Mouse (Mus musculus) myocyte (in vitro differentiated cells): ENCODE results near the gene Fbxl14. TPM values are rescaled to one million over a fixed set of nuclear protein-coding genes. Genes with fewer than 3 reads are reported as not detected.

Experiments
- H3K27me3 ChIP-seq: one replicate; pipeline ENCODE4 v1.6.1; 2011; ENCODE audit not compliant: control insufficient read depth, insufficient read depth, insufficient read length
- H3K36me3 ChIP-seq: one replicate; pipeline ENCODE4 v1.6.1; 2011; ENCODE audit not compliant: control insufficient read depth, insufficient read depth
- H3K4me2 ChIP-seq: one replicate; pipeline ENCODE4 v1.6.1; 2011; ENCODE audit warnings: low read depth, control low read depth
- H3K4me3 ChIP-seq: one replicate; pipeline ENCODE4 v1.5.1; 2011; ENCODE audit warnings: mild to moderate bottlenecking, control low read depth, moderate library complexity
- H3K79me2 ChIP-seq: one replicate; pipeline ENCODE4 v1.6.1; 2011; ENCODE audit not compliant: control insufficient read depth, insufficient read depth
- H3ac ChIP-seq: one replicate; pipeline ENCODE4 v1.6.1; 2011; ENCODE audit not compliant: control insufficient read depth, insufficient read length
- CEBPB ChIP-seq: IDR thresholded peaks from 2 replicates; pipeline ENCODE4 v1.6.1; 2011; ENCODE audit warnings: mild to moderate bottlenecking, moderate library complexity; ENCODE audit not compliant: poor library complexity, insufficient read depth, severe bottlenecking
- E2F4 ChIP-seq: IDR thresholded peaks from one replicate; pipeline ENCODE4 v1.6.1; 2011; ENCODE audit warnings: mild to moderate bottlenecking, control low read depth, moderate library complexity; ENCODE audit not compliant: insufficient read depth
- MAX ChIP-seq: IDR thresholded peaks from one replicate; pipeline ENCODE4 v1.6.1; 2011; ENCODE audit warnings: low read depth, mild to moderate bottlenecking, control low read depth
- MYOD1 ChIP-seq, 3 experiments: IDR thresholded peaks; one replicate each; pipeline ENCODE4 v1.6.1; 2011; ENCODE audit warnings: control low read depth in 2 of 3, low read depth in 2 of 3, mild to moderate bottlenecking in 2 of 3, moderate library complexity in 1 of 3; ENCODE audit not compliant: insufficient read length in 2 of 3, control insufficient read depth in 1 of 3
- MYOG ChIP-seq, 3 experiments: IDR thresholded peaks; one replicate each; pipeline ENCODE4 v1.6.1; 2011; ENCODE audit warnings: control low read depth in 2 of 3, low read depth in 2 of 3, mild to moderate bottlenecking in 2 of 3; ENCODE audit not compliant: insufficient read length in 2 of 3, control insufficient read depth in 1 of 3, insufficient read depth in 1 of 3
- POLR2A ChIP-seq: IDR thresholded peaks from one replicate; pipeline ENCODE4 v1.6.1; 2011; ENCODE audit warnings: low read depth, mild to moderate bottlenecking, control low read depth, moderate library complexity; ENCODE audit not compliant: insufficient read length
- POLR2AphosphoS2 ChIP-seq: IDR thresholded peaks from one replicate; pipeline ENCODE4 v1.6.1; 2011; ENCODE audit warnings: low read depth, control low read depth; ENCODE audit not compliant: insufficient read length
- REST ChIP-seq: IDR thresholded peaks from one replicate; pipeline ENCODE4 v1.6.1; 2011; ENCODE audit warnings: mild to moderate bottlenecking, control low read depth, moderate library complexity; ENCODE audit not compliant: insufficient read depth, insufficient read length
- SRF ChIP-seq: IDR thresholded peaks from one replicate; pipeline ENCODE4 v1.6.1; 2011; ENCODE audit warnings: low read depth; ENCODE audit not compliant: control insufficient read depth, insufficient read length
- TCF12 ChIP-seq: IDR thresholded peaks from one replicate; pipeline ENCODE4 v1.6.1; 2011; ENCODE audit warnings: mild to moderate bottlenecking, control low read depth; ENCODE audit not compliant: poor library complexity, insufficient read depth, severe bottlenecking
- TCF3 ChIP-seq: IDR thresholded peaks from one replicate; pipeline ENCODE4 v1.6.1; 2011; ENCODE audit warnings: low read depth, control low read depth; ENCODE audit not compliant: insufficient read length
- USF1 ChIP-seq: IDR thresholded peaks from one replicate; pipeline ENCODE4 v1.6.1; 2011; ENCODE audit warnings: low read depth, mild to moderate bottlenecking, control low read depth, moderate library complexity
- polyA plus RNA-seq: library from polyadenylated mRNA; unstranded; fragments of >200 nt; fragmentation: generic; extraction: Trizol; gene quantifications from one replicate; pipeline ENCODE4 v1.2.1, GENCODE M21; 2012; ENCODE audit warnings: missing spikeins

Gene Fbxl14
- polyA plus RNA-seq, 1 experiment, result 13.1 TPM

DNA sequence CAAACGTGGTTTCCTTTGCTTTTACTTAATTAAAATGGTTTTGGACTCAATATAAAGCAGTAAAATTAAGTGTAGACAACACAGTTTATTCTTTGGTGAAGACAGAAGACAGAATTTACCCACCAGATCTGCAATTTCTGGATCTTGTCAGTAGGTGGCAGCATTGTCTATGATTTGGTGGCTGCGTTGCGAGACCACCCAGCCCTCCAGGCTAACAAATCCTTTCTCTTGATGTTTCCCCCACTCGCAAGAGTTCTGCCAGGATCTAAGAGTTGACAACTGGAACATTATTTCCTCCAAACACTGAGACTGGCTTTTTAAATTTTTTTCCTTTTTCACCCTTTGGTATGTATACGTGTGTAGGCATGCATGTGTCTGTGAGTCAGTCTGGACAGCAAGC is 10.3 kb downstream of the Fbxl14 start:
- Histone ChIP-seq H3K27me3 (no peaks in the 10 kb centered on the region), H3K4me2 (peak overlapping the region; percentile 43), H3ac (no peak overlapping the region), H3K79me2 (no peaks in the 10 kb centered on the region), H3K4me3 (no peak overlapping the region), H3K36me3 (no peaks in the 10 kb centered on the region)
- no peak for TF ChIP-seq MYOG (IDR thresholded peaks at IDR 0.05; ENCODE audit: control insufficient read depth in 1 of 3, insufficient read depth in 1 of 3, insufficient read length in 2 of 3, low read depth in 2 of 3)
- TF ChIP-seq CEBPB, result no peak
- no peak for TF ChIP-seq TCF12
- no peak for TF ChIP-seq POLR2A
- TF ChIP-seq E2F4, result no peak
- TF ChIP-seq REST, result no peak
- TF ChIP-seq SRF, result no peak
- TF ChIP-seq POLR2AphosphoS2, result no peak

DNA sequence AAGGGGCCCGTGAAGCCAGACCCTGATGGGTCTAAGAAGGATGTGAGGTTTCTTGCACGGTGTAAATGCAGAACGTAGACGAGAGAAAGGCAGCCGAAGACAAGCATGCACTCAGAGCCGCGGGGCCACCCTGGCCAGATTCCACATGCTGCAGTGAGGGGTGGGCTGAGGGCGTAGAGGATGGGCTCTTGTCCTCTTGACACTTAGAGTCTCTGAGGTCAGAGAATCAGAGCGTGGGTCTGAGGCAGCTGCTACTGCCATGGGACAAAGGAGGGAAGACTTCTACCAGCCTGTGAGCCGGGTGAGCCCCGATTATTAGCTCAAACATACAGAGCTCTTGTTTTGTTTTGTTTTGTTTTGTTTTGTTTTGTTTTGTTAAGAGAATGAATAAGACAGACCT is 11.1 kb downstream of the Fbxl14 start:
- Histone ChIP-seq H3K79me2 (no peaks in the 10 kb centered on the region), H3K4me3 (no peak overlapping the region), H3ac (no peak overlapping the region), H3K4me2 (no peak overlapping the region), H3K36me3 (no peaks in the 10 kb centered on the region), H3K27me3 (no peaks in the 10 kb centered on the region)
- no peak for TF ChIP-seq MYOD1 (IDR thresholded peaks at IDR 0.05; ENCODE audit: control insufficient read depth in 1 of 3, insufficient read length in 2 of 3, low read depth in 2 of 3)
- TF ChIP-seq USF1, result no peak
- no peak for TF ChIP-seq POLR2AphosphoS2
- TF ChIP-seq SRF, result no peak
- no peak for TF ChIP-seq TCF3
- TF ChIP-seq POLR2A, result no peak
- TF ChIP-seq E2F4, result no peak
- no peak for TF ChIP-seq TCF12
- no peak for TF ChIP-seq CEBPB
- TF ChIP-seq MAX, result no peak

DNA sequence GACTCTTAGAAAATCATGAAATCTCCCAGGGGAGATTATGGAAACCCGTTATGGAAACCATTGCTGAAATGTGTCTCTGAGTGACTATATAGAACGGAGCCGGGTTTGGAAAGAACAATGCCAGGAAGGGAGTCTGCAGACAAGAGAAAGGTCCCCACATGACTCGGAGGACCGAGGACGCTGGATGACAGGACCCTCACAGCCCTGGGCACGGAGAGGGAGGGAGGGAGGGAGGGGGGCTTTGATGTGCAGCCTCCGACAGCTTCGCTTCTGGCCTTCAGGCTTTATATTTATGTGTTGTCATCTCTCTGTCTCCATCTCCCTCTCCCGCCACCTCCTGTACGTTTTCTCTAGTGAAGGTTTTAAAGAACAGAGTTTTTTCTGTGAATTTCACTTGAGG is 11.5 kb downstream of the Fbxl14 start:
- Histone ChIP-seq H3K4me3 (no peak overlapping the region), H3K79me2 (no peaks in the 10 kb centered on the region), H3ac (no peak overlapping the region), H3K27me3 (no peaks in the 10 kb centered on the region), H3K4me2 (no peak overlapping the region), H3K36me3 (no peaks in the 10 kb centered on the region)
- TF ChIP-seq POLR2A (no peak), MYOG (IDR thresholded peaks at IDR 0.05; ENCODE audit: control insufficient read depth in 1 of 3, insufficient read depth in 1 of 3, insufficient read length in 2 of 3, low read depth in 2 of 3) (no peak), TCF3 (no peak), SRF (no peak), TCF12 (no peak)

DNA sequence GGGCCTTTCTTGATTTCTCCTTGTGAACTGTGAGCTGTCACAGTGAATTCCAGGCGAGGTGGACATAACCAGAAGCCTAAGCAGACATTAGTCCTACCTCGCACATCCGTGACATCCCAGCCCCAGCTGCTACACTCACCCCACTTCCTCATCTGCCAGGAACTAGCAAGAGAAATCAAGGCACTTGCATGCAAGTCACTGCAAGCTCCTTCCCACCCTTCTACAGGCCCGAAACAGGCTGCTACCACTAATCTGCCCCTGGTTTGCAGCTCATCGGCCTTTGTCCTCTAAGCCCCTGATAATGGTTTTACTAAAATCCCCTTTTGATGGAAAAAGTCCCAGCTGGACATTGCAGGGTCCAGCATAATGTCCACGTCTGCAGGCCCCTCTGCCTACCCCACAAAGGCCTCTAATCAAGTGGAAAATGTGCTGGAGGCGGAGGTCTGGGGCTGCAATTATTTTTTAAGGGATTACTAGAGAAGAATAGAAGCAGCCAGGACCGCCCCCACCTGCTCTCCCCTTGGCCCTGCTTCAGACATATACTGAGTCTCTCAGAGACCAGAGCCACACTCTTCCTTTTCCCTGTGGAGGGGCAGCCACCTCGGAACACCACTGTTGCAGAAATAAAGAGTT is 12.6 kb downstream of the Fbxl14 start:
- Histone ChIP-seq H3ac (no peak overlapping the region), H3K27me3 (no peaks in the 10 kb centered on the region), H3K79me2 (no peaks in the 10 kb centered on the region), H3K36me3 (no peaks in the 10 kb centered on the region), H3K4me3 (no peak overlapping the region), H3K4me2 (no peak overlapping the region)
- TF ChIP-seq MYOD1 (IDR thresholded peaks at IDR 0.05; ENCODE audit: control insufficient read depth in 1 of 3, insufficient read length in 2 of 3, low read depth in 2 of 3) (no peak), MYOG (IDR thresholded peaks at IDR 0.05; ENCODE audit: control insufficient read depth in 1 of 3, insufficient read depth in 1 of 3, insufficient read length in 2 of 3, low read depth in 2 of 3) (no peak), SRF (no peak), E2F4 (no peak), MAX (no peak), POLR2AphosphoS2 (no peak), REST (no peak), TCF3 (no peak), TCF12 (no peak), USF1 (no peak), POLR2A (no peak), CEBPB (no peak)

DNA sequence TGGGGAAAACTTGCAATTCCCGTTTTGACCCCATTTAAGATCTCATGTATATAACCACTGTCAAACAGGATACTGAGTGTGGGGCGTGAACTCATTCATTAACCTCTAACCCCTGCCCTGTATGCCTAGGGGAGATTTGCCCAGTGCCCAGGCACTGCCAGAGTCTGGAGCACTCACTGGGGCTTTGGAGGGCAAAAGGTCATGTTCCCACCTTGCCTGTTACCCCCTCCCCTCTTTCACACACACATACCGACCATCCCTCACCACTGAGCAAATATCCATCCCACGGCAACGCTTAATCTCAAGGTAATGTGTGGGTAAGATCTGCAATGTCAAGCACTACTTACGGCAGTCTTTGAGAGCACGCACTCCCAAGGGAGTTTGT is 13.2 kb downstream of the Fbxl14 start:
- Histone ChIP-seq H3K27me3 (no peaks in the 10 kb centered on the region), H3K79me2 (no peaks in the 10 kb centered on the region), H3K4me3 (no peak overlapping the region), H3K36me3 (no peaks in the 10 kb centered on the region), H3ac (no peak overlapping the region), H3K4me2 (no peak overlapping the region)
- TF ChIP-seq TCF12, result no peak
- no peak for TF ChIP-seq CEBPB
- no peak for TF ChIP-seq MAX
- no peak for TF ChIP-seq USF1
- TF ChIP-seq E2F4, result no peak
- TF ChIP-seq MYOG (IDR thresholded peaks at IDR 0.05; ENCODE audit: control insufficient read depth in 1 of 3, insufficient read depth in 1 of 3, insufficient read length in 2 of 3, low read depth in 2 of 3), result no peak
- no peak for TF ChIP-seq POLR2A
- no peak for TF ChIP-seq TCF3
- TF ChIP-seq POLR2AphosphoS2, result no peak
- TF ChIP-seq REST, result no peak
- TF ChIP-seq MYOD1 (IDR thresholded peaks at IDR 0.05; ENCODE audit: control insufficient read depth in 1 of 3, insufficient read length in 2 of 3, low read depth in 2 of 3), result no peak
